Mouse (Mus musculus) left cerebral cortex, postnatal 14 days (tissue): ENCODE results near the gene Pmm1. TPM values are rescaled to one million over a fixed set of nuclear protein-coding genes. Genes with fewer than 3 reads are reported as not detected.

ENCODE experiments used
- DNase-seq, 2 experiments: peaks; one replicate each; pipeline ENCODE4 v3.0.0; 2021 to 2022; ENCODE audit warnings: low spot score in 2 of 2, mixed read lengths in 1 of 2
- intact Hi-C: fragments of 180-260 bp; cut with DNase I; formaldehyde crosslinking; loops from one replicate; pipeline ENCODE4 v1.15.1; 2025
- total RNA-seq, 2 experiments: library from RNA; stranded (reverse); gene quantifications; 2 replicates each; pipeline ENCODE4 v1.2.3; 2021

Pmm1 gene
- total RNA-seq, 2 experiments from 2014 or later: 190 to 201 TPM

- intact Hi-C loops: loop anchor here (5.0 kb wide), 1 partner anchor 50 kb away; the partner anchor contains the start of gene Xrcc6
- DNase-seq: peak; percentile 73 to 82
Observed at GRCm38 (mm10) chr15:81937098-81937972, 23.4 kb downstream of the Pmm1 start.

- intact Hi-C loops: loop anchor here (5.0 kb wide), 1 partner anchor 51 kb away; the partner anchor contains the start of gene Xrcc6
- peak; percentile 58 to 62 for DNase-seq
Observed at GRCm38 (mm10) chr15:81936679-81937078, 24.1 kb downstream of the Pmm1 start, which contains the start of gene Csdc2. TSS of gene Csdc2 (plus strand) at chr15:81936759.

- intact Hi-C loops: loop anchor here (5.0 kb wide), 1 partner anchor 51 kb away; the partner anchor contains the start of gene Xrcc6
Observed at GRCm38 (mm10) chr15:81935869-81936637, 24.7 kb downstream of the Pmm1 start.

GRCm38 (mm10) chr15:81933986-81934385 lies 26.7 kb downstream of the Pmm1 start:
- no peak for DNase-seq
- intact Hi-C loops: no loop called here

More at GRCm38 (mm10) chr15:81935869-81936637, 24.7 kb downstream of the Pmm1 start:
- DNase-seq: no peak

- peak; percentile 78 to 88 for DNase-seq
- intact Hi-C loops: no loop called here
Observed at GRCm38 (mm10) chr15:81932951-81933470, 27.7 kb downstream of the Pmm1 start.

- intact Hi-C loops: no loop called here
- DNase-seq: no peak
Observed at GRCm38 (mm10) chr15:81928277-81928676, 32.5 kb downstream of the Pmm1 start.

- intact Hi-C loops: no loop called here
Observed at GRCm38 (mm10) chr15:81927741-81928140, 33.0 kb downstream of the Pmm1 start.

GRCm38 (mm10) chr15:81926446-81926822 lies 34.3 kb downstream of the Pmm1 start:
- intact Hi-C loops: no loop called here
- DNase-seq: no peak

More at GRCm38 (mm10) chr15:81927741-81928140, 33.0 kb downstream of the Pmm1 start:
- no peak for DNase-seq

- peak; percentile 96 to 97 for DNase-seq
- intact Hi-C loops: no loop called here
Observed at GRCm38 (mm10) chr15:81925760-81926445, 34.8 kb downstream of the Pmm1 start, which contains the start of gene Polr3h. TSS of gene Polr3h (minus strand) at chr15:81926240.

GRCm38 (mm10) chr15:81924933-81925332 lies 35.8 kb downstream of the Pmm1 start:
- intact Hi-C loops: no loop called here
- no peak for DNase-seq

- intact Hi-C loops: no loop called here
- no peak for DNase-seq
Observed at GRCm38 (mm10) chr15:81921255-81921654, 39.5 kb downstream of the Pmm1 start.

- DNase-seq: peak; percentile 52 to 66
- intact Hi-C loops: no loop called here
Observed at GRCm38 (mm10) chr15:81920546-81921217, 40.0 kb downstream of the Pmm1 start.

- intact Hi-C loops: loop anchor here (5.0 kb wide), 1 partner anchor 87 kb away; no protein-coding TSS in a partner anchor
- DNase-seq: no peak
Observed at GRCm38 (mm10) chr15:81919062-81919461, 41.7 kb downstream of the Pmm1 start.

GRCm38 (mm10) chr15:81917621-81918463 lies 42.9 kb downstream of the Pmm1 start:
- DNase-seq: peak; percentile 61 to 76
- intact Hi-C loops: loop anchor here (5.0 kb wide), 1 partner anchor 86 kb away; no protein-coding TSS in a partner anchor

GRCm38 (mm10) chr15:81917201-81917600 lies 43.5 kb downstream of the Pmm1 start:
- DNase-seq: no peak
- intact Hi-C loops: loop anchor here (5.0 kb wide), 1 partner anchor 85 kb away; no protein-coding TSS in a partner anchor

GRCm38 (mm10) chr15:81915663-81916062 lies 45.1 kb downstream of the Pmm1 start:
- DNase-seq: no peak
- intact Hi-C loops: loop anchor here (5.0 kb wide), 1 partner anchor 83 kb away; no protein-coding TSS in a partner anchor

GRCm38 (mm10) chr15:81914668-81915067 lies 46.1 kb downstream of the Pmm1 start:
- DNase-seq: no peak
- intact Hi-C loops: loop anchor here (5.0 kb wide), 1 partner anchor 82 kb away; no protein-coding TSS in a partner anchor
